Mouse (Mus musculus) gastrocnemius, postnatal 25 days (tissue): ENCODE data around the gene Mon2. TPM values are rescaled to one million over a fixed set of nuclear protein-coding genes. Genes with fewer than 3 reads are reported as not detected.
A peak's percentile ranks its signal among the peaks of the same experiment; 100 is the strongest.

Experiments
- DNase-seq: peaks from one replicate; pipeline ENCODE4 v3.0.0; 2022
- long read RNA-seq, 2 experiments: library from polyadenylated mRNA; stranded (forward); transcript quantifications; one replicate each; pipeline ENCODE4 v2.0.0; 2021
- total RNA-seq, 2 experiments: library from RNA; stranded (reverse); gene quantifications; 1 replicate in 1 of 2; 2 replicates in 1 of 2; pipeline ENCODE4 v1.2.3; 2021

Mon2 gene
- total RNA-seq, result 10 to 100 TPM; 29.3 to 33.6 TPM
- long read RNA-seq, experiment 1, partial matches to known transcripts, result 1 of 2 reads
- long read RNA-seq, experiment 1, other reads (novel, unspliced or antisense), result 1 of 2 reads
- long read RNA-seq, experiment 2, partial matches to known transcripts, result 1 of 2 reads
- long read RNA-seq, experiment 2, other reads (novel, unspliced or antisense), result 1 of 2 reads

DNA sequence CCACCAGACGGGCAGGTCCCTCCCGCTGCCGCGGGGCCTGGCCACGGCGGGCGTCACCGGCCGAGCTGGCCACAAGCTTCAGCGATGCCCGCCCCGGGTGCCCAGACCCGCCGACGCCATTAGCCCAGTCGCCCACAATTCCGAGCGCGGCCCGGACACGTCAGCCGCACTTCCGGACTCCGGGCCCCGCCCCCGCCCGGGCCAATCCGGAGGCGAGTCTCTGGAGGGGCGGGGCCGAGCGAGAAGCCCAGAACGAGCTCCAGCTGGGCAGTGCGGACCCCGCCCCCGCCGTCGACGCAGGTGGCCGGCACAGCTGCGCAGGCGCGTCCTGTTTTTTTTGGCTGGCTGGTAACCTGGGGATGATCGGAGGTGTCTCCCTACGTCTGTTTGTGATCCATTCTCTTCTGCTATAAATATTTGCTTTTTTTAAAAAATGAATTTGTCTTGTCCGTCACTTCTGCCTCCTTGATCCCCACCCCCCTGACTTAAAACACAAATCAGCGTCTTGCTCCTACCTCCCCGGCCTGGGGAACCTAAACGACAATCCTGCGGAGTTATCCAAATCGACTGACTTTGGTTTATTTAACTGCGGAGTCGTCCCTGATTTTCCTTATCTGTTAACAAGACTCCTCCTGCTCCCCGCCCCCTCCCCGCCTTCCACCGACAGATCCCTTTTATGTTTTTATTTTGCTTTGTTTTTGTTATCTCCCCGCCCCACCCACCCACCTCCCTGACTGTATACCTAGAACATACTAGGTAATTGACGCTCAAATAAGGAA lies at the start of gene Mon2:
Mon2 (minus strand) TSS at position 261 of the 779 bp plus-strand sequence.
- DNase-seq, result peak; percentile 97

DNA sequence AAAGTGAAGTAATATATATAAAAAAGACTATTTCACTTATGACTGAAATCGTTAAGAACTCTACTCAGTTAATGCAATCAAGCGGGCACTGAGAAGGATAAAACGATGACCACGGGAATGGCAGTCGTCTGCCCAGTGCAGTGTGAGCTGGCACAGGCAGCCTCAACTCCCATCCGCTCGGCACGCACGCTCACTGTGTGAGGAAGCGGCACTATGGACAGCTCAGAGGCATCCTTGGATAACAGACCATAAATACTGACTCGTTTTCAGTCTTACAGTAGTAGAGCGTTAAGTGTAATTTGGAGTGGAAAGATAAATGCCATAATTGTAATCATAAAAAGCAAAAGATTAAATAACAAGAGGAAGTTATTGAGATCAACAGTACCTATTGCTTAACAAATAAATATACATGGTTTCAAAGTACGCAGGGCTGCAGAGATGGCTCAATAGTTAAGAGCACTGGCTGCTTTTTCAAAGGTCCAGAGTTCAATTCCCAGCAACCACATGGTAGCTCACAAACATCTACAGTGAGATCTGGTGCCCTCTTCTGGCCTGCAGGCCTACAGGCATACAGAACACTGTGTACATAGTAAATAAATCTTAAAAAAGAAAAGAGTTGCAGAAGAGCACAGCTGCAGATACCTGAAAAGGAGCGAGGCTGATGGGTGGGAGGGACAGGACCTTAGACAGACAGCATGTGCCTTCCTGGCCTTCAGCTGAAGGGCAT lies 44.5 kb upstream of the Mon2 start:
- DNase-seq, result no peak

- peak; percentile 59 for DNase-seq
Measured at GRCm38 (mm10) chr10:123116861-123117260, 40.6 kb upstream of the Mon2 start.

GRCm38 (mm10) chr10:123113466-123113865 lies 37.2 kb upstream of the Mon2 start:
- DNase-seq, result no peak

DNA sequence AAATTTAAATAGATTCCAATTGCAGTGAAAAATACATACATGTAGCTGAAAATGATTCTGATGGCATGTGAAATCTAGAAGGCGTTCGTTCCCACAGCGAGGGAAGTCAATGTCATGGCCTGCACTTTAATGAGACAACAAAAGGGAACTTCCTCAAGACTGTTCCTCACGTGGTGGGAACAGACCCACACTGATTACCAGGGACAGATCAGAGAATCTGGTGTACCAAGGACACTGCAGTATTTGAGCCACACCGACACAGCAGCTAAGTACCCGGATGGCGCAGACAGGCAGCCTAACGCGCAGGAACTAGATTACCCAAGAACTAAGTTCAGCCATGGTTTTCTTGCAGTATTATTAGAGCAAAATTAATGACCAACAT lies 36.5 kb upstream of the Mon2 start:
- no peak for DNase-seq

DNA sequence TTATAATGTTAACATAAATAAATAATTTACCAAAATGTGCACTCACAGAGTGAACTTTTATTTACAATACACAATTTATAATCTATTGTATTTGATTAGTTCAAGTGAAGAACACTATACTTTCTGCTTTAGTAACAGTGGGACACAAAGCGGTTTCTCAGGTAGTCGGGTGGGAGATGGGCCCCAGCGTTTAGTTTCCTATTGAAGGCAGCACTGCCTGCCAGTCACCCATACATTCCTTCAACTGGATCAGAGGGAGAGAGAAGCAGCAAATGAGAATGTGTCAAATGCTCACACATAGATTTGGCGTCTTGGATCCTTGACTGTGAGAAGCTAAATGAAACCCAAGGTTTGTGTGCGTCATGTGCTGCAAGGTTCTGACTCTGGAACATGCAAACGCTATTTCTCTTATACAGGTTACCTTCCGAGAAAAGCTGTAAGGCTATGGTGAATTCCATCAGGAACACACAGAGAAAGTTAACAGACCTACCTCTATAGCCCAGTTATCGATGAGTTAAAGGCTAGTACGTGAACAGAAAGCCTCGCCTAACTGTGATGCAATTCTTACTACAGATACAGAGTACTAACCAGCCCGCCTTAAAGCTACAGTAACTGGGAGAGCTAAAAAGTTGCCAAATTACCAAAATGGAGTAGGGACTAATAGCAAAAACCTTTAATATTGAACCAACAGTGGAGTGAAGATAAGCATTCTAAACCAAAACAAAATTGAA lies 35.9 kb upstream of the Mon2 start:
- DNase-seq, result no peak

DNA sequence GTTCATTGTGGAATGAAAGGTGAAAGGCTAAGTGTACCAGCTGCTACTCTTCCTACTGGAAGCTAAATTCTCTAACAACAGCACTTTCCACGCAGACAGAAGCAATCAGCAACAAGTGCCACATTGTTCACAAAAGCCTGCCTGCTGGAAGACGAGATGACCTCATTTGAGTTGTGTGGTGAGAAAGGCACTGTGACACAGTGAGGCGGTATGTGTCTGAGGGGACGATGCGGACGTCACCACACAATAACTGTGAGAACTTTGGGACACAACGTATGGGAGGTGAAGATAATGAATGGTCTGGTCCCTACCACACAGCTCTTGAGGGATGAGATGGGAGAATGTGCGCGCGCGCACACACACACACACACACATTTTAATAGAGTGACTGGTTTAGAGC lies 34.2 kb upstream of the Mon2 start:
- no peak for DNase-seq

DNA sequence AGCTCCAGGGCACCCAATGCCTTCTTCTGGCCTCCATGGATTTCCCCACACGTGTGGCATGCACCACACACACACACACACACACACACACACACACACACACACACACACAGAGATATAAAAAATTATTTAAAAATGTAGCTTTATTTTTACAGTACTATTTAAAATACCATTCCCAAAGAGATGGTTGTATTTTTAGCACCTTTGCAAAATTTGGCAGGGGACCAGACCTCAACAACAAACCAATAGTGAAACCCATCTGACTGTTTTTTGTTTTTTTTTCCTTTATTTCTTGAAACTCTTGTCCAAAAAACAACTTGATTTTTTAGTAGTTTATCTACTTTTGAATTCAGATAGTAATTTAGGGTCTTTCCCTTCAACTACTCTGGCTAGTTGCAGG lies 32.2 kb upstream of the Mon2 start:
- DNase-seq, result no peak

DNA sequence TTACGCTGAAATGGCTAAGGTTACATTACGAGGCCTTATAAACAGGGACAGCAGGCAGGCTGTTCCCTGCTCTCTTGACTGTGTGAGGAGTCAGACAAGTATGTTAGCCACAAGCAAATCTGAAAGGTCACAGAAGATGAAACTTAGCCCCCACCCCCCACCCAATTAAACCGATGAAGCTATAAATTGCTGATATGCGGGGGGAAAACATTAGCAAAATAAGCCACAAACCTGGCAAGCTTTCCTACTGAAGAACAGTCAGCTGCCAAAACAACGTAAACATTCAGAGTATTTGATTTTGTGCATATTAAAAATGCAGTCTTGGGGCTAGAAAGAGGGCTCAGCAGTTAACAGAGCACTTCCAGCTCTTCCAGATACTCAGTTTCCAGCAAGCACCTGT lies 31.8 kb upstream of the Mon2 start:
- DNase-seq, result no peak

DNA sequence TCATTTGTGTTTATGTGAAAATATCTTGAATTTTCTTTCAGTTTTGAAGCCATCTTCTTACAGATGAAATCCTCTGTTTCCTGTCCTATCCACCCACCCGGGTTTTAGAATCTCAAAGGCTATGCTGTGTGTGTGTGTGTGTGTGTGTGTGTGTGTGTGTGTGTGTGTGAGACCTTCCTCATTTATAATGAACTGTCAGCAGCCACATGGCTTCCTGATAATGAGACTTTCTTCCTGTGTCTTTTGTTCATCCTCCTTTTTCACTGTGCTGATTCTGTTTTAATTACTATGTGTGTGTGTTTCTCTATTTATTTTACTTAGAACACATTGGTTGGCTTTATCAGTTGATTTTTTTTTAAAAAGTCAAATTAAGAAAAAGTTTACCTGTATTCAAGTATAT lies 25.0 kb upstream of the Mon2 start:
- DNase-seq, result no peak

DNA sequence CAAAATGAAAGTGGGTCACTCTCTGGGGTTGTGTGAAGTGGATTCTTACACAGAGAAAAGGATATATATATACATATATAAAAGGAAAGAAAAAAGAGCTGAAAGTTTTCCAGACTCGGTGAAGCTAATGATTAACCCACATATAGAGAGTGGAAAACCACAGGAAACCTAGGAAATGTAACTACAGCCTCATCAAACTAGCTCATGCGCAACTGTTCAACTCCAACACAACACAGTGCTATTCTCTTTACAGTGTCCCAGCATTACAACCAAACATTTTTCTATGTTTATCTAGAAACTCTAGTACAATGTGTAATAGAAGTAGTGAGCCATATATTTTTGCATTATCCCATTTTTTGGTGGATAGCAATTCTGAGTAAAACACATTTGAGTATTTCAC lies 24.3 kb upstream of the Mon2 start:
- no peak for DNase-seq

- DNase-seq, result no peak
Measured at GRCm38 (mm10) chr10:123094504-123094903, 18.2 kb upstream of the Mon2 start.

- no peak for DNase-seq
Measured at GRCm38 (mm10) chr10:123092577-123092976, 16.3 kb upstream of the Mon2 start.

DNA sequence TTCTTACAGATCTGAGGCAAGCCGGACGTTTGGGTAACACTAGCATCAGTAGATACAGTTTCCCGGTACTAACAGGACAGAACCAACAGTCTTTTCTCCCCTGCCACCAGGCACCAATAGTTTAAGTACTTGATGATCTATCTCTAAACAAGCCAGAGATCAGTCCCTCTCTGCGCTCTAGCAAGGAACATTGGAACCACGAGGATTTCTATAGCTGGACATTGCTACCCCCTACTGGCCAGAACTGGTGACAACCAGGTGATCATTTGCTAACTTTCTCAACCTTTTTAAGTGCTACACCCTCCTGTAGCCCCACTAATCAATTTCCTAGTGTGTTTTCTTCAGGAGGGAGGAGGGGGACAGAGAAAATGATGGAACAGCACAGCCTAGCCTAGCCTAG lies 15.4 kb upstream of the Mon2 start:
- no peak for DNase-seq

GRCm38 (mm10) chr10:123089425-123089930 lies 13.2 kb upstream of the Mon2 start:
- no peak for DNase-seq

- DNase-seq, result no peak
Measured at GRCm38 (mm10) chr10:123086847-123087246, 10.5 kb upstream of the Mon2 start.

GRCm38 (mm10) chr10:123084900-123085641 lies 8.8 kb upstream of the Mon2 start:
- no peak for DNase-seq

GRCm38 (mm10) chr10:123084307-123084706 lies 8.0 kb upstream of the Mon2 start:
- no peak for DNase-seq

DNA sequence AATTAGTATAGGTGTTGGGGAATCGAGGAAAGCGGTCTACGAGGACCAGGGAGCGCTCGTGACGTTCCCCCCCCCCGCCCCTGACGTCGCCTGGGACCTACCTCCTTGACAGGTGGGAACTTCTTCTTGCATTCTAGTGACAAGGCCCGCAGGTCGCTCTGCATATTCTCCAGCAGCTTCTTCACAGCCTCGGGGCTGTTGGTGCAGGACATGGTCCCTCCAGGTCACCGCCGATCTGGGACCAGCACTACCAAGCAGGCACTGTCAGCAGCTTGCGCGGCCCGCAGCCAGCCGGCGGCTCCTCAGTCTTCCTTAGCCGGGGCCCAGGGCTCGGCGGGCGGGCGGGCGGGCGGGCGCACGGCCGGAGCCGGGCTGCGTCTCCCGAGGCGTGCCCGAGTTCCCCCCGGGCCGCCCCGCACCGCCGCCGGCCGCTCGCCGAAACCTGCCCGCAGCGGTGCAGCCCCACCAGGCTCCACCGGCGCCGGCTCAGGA lies 508 bp downstream of the Mon2 start:
- DNase-seq, result peak; percentile 23

- DNase-seq, result no peak
Measured at GRCm38 (mm10) chr10:123071997-123072396, 4.3 kb downstream of the Mon2 start.

DNA sequence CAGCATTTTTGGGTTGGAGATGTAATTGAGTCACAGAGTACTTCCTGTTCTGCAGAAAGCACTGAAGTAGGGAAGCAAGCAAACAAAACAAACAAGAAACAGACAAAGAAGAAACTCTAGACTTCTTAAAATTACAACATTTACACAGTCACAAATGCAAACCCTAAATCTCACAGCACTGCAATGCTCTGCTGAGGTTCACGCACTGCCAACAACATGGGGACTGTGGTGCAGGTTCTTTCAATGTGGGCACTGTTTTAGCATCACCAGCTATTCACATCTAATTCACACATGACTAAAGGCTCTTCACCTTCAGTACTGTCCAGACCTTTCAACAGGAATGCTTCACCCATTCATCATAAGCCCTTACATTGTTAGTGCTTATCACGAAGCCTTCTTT lies 13.3 kb downstream of the Mon2 start:
- no peak for DNase-seq

- peak; percentile 75 for DNase-seq
Measured at GRCm38 (mm10) chr10:123060831-123061230, 15.5 kb downstream of the Mon2 start.
